Mouse (Mus musculus): ENCODE data around the gene Wbp2.

Gene Wbp2

DNA sequence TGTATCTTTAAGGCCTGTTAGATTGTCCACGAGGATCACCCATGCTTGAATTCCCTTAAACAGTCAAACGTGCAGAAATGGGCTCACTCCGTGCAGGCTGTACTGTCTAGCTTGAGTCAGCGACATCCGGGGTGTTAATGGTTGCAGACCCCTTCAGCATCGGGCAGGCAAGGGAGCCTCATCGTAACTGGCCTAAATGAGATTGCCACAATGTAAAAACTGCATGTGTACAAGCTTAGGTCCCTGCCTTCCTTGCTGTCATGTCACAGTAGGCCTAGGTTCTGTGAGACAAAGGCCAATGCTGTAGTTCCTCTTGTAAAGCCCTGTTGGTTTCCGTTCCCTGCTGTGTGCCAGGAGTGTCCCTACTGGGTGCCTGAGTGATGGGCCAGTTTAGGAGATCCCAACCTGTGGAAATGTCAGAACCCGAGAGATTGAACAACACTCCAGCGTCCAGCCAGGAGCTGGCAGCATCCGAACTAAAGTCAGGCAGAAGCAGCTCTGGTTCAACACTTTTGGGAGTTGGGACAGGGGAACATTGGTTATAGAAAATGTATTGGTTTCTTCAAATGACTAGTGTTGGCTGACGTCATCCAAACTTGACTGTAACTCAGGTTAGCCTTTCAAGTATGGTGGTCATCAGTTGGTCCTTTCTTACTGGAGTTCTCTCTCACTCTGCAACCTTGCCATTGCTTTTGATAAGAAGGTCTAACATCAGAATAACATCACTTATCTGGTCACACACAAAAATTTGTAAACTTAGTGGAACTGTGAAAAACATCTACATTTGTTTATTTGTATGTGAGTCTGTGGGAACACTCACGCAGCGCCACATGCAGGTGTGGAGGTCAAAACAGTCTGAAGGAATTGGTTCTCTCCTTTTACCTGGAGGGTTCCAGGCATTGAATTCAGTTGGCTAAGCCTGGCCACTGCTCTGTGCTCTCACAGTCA lies 55.6 kb downstream of the Wbp2 start:
- no peak for DNase-seq (ENCODE audit: low read depth, low spot score)

DNA sequence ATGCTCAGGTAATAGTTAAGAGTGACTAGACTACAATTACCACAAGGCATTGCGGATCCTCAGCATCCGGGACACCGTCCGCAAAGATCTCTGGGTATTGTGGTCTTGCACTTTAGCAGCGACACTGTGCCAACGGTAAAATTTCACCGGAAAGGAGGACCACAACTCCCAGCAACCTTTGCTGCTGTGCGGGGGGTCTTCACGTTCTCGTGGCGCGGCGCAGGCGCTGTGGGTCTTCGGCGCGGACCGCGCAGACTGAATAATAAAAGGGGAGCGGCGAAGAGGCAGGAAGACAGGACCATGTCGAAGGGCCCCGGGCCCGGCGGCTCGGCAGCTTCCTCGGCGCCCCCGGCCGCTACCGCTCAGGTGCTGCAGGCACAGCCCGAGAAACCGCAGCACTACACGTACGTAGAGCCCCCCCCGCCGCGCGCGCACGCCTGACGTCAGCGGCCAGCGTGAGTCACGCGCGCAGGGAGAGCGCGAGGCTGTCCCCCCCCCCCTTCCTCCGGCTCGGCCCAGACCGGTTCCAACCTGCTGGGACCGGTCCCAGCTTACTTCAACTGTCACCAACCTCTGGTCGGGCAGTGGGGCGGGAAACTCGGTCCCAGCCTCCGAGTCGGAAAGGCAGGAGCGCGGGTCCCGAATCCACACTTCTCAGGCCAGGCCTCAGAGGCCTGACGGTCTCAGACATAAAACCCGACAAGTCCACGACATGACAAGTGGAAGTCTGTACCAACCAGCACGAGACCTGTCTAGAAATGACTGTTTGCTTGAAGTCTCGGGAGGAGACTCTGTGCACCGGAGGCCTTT lies 56.5 kb downstream of the Wbp2 start, which contains the start of gene Unk:
Gene Unk, plus strand, starts transcription at position 235 of the 810 bp plus-strand sequence.
- peak; percentile 97 for DNase-seq (ENCODE audit: low read depth, low spot score)

DNA sequence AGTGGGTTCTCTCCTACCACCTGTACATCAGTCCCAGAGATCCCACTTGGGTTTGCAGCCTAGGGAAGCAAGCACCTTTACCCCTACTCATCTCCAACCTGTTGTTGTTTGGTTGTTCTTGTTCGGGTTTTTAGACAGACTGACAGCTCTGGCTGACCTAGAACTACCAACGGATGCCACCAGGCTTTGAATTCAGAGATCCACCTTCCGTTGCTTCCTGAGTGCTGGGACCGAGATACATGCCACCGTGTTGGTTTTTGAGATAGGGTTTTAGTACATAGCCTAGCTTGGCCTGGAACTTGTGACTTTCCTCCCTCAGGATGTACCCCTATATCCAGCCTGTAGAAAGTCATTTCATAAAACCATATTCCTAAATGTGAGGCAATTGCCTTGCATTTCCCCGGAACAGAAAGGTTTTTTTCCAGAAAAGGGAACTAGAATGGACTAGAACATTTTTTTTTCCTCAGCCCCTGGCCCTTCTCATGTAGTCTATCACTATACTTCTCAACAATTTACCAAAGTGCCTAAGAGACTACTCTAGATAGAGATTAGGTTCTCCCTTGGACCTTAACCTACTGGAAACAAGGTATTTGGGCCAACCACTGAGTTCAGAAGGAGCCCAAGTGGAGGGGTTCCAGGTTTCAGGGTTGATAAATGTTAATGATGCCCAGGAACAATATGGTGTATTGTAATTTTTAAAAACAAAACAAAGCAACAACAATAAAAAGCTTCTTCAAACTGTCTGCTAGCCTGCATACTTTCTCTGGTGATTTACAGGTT lies 57.5 kb downstream of the Wbp2 start:
- no peak for DNase-seq (ENCODE audit: low read depth, low spot score)
